Mouse (Mus musculus): ENCODE measurements around the gene Farp2.
A peak's percentile ranks its signal among the peaks of the same experiment; 100 is the strongest.
"Not testable (repeated sequence)": the region's sequence is repeated elsewhere in the genome, so short reads cannot be mapped to it uniquely, and the experiment has no call there.

Gene Farp2

DNA sequence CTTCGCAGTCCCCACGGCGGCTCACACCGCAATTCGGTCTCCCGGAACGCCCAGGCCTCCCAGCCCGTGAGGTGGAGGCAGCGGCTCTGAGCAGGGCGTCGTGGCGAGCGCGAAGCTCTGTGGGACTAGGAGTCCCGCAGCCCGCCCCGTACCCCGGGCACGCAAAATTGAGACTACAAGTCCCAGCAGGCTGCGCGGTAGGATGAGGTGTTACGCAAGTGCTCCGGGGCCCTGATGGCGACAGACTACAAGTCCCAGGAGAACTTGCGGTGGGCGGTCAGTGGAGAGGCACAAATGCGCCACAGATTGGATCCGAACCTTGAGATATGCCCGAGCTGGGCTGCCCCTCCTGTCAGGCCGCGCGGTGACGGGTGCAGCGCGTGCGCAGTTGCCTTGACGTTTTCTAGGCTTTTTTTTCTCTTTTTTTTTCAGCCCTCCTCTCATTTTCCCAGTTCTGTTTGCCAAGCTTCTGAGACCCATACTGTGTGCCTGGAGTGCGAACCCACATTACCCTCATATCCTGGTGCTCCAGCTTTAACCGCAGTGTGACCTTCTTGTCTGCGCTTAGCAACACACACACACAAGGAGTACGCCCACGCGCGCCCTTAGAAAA lies 123.8 kb downstream of the Farp2 start:
- no peaks in the 10 kb centered on the region for H3K36me3 ChIP-seq (ENCODE audit: control insufficient read depth, insufficient read depth, low read length, poor library complexity, severe bottlenecking)
- DNase-seq (ENCODE audit: low read depth, low spot score) = peak; percentile 99
- no peaks in the 10 kb centered on the region for H3K27me3 ChIP-seq (ENCODE audit: control insufficient read depth, insufficient read depth, low read length, poor library complexity, severe bottlenecking)

DNA sequence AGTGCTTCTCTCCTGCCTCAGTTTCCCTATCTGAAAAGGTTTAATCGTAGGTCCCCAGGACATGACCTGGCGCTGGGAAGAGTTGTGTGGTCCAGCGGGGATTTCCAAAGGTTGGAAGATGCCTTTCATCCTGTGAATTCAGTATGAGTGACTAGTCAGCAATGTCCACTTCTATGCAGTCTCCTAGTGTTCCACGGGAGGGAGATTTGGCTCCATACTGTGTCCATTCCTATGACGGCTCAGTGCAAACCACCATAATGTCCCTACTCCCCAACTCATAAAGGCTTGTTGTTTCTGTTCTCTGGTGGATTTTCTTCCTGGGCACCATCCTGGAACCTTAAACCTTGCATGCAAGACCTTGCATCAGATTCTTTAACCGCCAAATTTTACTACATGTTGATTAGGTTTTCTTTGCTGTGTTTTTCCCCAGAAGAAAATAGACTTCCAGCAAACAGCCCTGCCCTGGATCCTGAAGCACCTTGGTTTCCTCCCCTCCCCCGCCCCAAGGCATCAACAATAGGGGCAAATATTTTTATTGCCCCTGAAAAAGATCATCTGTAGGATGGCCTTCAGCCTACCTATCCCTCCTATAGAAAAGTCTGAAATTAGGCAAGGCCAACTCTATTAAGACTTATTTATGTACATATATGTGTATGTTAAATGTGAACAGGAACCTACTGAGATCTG lies 124.5 kb downstream of the Farp2 start:
- Histone ChIP-seq H3K36me3 (ENCODE audit: control insufficient read depth, insufficient read depth, low read length, poor library complexity, severe bottlenecking) (no peaks in the 10 kb centered on the region), H3K27me3 (ENCODE audit: control insufficient read depth, insufficient read depth, low read length, poor library complexity, severe bottlenecking) (no peaks in the 10 kb centered on the region)
- DNase-seq (ENCODE audit: low read depth, low spot score) = no peak

DNA sequence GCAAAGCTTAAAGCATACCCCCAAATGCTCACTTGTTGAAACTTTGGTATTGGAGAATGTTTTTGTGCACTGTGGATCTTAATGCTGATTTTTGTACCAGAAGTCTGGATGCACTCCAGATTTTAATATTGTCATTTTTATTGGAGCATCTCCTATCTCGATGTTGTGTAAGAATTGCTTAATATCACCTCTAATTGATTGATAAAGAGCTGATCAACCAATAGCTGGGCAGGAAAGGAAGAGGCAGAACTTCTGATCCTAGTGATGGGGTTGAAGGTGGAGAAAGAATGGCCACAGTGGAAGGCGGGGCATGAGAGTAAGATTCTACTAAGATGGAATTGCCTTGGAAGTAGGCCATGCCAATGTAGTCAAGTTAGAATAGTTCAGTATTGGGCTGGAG lies 130.1 kb downstream of the Farp2 start:
- Histone ChIP-seq H3K27me3 (ENCODE audit: control insufficient read depth, insufficient read depth, low read length, poor library complexity, severe bottlenecking) (no peaks in the 10 kb centered on the region), H3K36me3 (ENCODE audit: control insufficient read depth, insufficient read depth, low read length, poor library complexity, severe bottlenecking) (no peaks in the 10 kb centered on the region)
- no peak for DNase-seq (ENCODE audit: low read depth, low spot score)

DNA sequence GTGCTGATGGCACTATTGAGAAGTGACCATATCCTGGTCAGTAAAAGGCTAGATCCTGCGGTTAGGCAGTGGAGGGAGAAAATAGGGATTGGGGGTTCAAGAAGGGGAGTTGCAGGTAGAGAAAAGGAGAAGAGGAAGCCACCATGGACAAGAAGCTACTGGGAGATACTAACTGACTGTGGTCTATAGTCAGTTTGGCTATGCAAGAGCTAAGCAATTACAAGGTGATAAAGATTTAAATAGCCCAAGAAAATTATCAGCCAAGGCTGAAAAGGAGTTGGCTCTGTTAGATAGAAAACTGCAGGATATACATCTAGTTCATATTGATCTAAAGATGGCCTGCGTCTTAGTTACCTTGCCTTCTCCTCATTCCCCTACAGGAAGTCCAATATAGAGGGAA lies 130.8 kb downstream of the Farp2 start:
- no peaks in the 10 kb centered on the region for H3K36me3 ChIP-seq (ENCODE audit: control insufficient read depth, insufficient read depth, low read length, poor library complexity, severe bottlenecking)
- no peaks in the 10 kb centered on the region for H3K27me3 ChIP-seq (ENCODE audit: control insufficient read depth, insufficient read depth, low read length, poor library complexity, severe bottlenecking)
- DNase-seq (ENCODE audit: low read depth, low spot score) = no peak

DNA sequence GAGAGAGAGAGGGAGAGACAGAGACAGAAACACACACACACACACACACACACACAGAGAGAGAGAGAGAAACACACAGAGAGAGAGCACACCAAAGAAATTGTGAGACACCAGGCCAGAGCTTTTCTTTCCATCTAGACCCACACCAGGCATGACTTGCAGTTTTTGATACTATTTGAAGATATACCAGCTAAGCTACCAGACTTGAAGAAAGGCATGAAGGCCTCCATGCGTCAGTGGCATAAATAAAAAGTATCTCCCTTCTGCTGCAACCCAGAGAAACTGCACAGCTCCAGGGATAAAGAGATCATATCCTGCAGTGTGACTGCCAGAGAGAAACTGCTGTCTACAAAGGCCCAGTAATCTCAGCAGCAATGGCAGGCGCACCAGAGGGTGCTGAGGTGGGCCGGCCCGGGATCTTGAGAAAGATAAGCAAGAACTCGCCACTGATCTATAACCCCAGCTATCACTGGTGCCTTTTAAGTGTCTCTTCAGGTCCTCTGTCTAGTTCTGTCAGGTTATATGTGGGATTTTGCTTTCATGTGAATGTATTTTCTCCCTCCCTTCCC lies 137.8 kb downstream of the Farp2 start:
- DNase-seq (ENCODE audit: low read depth, low spot score) = no peak
- no peaks in the 10 kb centered on the region for H3K36me3 ChIP-seq (ENCODE audit: control insufficient read depth, insufficient read depth, low read length, poor library complexity, severe bottlenecking)
- H3K27me3 ChIP-seq (ENCODE audit: control insufficient read depth, insufficient read depth, low read length, poor library complexity, severe bottlenecking) = no peaks in the 10 kb centered on the region

DNA sequence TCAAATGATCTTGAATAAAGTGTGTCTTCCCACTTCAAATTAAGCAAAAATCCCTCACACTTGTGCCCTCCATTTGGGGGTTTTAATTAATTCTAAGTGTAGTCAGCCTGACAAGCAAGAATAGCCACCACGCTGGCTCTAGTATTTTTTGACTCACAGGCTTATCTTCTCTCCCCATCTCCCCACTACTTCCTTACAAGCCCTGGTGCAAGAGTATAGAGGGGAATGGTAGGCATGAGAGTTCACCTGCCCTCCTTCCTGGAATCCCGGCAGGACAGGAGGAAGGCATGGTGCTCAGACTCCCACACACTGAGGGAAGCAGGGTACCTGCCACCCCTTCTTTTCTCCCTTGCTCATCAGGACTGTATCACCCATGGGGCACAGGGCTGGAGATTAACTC lies 142.4 kb downstream of the Farp2 start:
- H3K27me3 ChIP-seq (ENCODE audit: control insufficient read depth, insufficient read depth, low read length, poor library complexity, severe bottlenecking) = no peaks in the 10 kb centered on the region
- no peak for DNase-seq (ENCODE audit: low read depth, low spot score)
- H3K36me3 ChIP-seq (ENCODE audit: control insufficient read depth, insufficient read depth, low read length, poor library complexity, severe bottlenecking) = no peaks in the 10 kb centered on the region

DNA sequence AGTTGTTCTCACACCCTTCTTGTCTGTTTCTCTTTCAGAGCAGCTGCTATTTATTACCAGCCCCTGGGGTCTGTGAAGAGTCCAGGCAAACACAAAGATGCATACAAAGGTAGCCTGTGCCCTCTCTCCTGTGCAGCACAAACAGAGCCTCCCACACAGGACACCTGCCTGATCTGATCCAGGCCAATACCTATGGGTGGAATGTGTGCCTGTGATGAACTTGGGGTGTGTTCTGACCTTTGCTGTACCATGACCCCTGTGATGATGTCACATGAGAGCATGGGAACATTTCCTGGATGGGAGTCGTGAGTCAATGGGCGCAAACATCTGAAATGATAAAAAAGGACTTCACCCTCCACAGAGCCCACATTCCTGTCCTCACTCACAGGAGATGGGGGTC lies 142.9 kb downstream of the Farp2 start:
- Histone ChIP-seq H3K36me3 (ENCODE audit: control insufficient read depth, insufficient read depth, low read length, poor library complexity, severe bottlenecking) (no peaks in the 10 kb centered on the region), H3K27me3 (ENCODE audit: control insufficient read depth, insufficient read depth, low read length, poor library complexity, severe bottlenecking) (no peaks in the 10 kb centered on the region)
- DNase-seq (ENCODE audit: low read depth, low spot score) = no peak

DNA sequence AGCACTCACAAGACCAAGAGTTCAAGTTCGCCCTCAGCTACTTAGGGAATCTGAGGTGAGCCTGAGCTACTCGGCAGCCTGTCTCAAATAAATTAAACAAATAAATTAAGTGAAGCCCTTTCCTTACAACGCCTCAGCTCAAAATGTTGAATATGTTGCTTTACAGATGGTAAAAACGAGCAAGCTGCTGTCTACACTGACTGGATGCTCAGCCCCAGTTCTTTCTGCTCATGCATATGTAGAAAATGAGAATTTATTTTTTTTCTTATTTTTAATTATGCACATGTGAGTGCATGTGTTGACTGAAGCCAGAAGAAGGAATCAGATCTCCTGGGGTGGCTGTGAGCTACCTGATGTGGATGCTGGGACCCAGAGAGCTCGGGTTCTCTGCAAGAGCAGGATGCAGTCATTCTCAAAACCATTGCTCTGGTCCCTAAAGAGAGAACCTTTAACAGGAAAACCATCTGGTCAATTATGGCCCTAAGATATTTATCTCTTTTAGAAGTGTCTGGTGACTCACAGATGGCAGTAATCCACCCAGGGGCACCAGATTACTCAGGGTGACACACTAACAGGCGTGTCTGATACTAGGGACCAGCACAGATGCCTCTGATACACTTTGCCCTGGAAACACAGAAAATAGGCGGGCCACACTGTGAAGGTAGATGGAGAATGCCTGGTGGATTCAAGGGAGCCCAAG lies 144.6 kb downstream of the Farp2 start:
- no peak for DNase-seq (ENCODE audit: low read depth, low spot score)
- H3K36me3 ChIP-seq (ENCODE audit: control insufficient read depth, insufficient read depth, low read length, poor library complexity, severe bottlenecking) = no peaks in the 10 kb centered on the region
- H3K27me3 ChIP-seq (ENCODE audit: control insufficient read depth, insufficient read depth, low read length, poor library complexity, severe bottlenecking) = no peaks in the 10 kb centered on the region

DNA sequence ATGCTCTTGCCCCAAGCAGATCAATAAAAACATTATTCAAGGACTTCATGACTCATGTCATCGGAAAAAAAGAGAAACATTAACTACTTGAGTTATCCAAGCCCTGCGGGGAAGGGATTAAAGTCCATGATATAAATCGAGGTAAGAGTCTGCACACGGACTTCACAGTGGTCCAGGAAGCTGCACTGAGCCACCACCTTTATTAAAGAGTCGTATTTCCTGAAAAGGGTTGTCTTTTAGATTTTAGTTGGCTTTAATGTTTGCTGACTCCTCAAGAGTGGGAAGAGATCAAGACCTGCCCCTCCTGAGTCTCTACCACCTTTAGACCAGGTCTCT lies 145.1 kb downstream of the Farp2 start:
- Histone ChIP-seq H3K36me3 (ENCODE audit: control insufficient read depth, insufficient read depth, low read length, poor library complexity, severe bottlenecking) (no peaks in the 10 kb centered on the region), H3K27me3 (ENCODE audit: control insufficient read depth, insufficient read depth, low read length, poor library complexity, severe bottlenecking) (no peaks in the 10 kb centered on the region)
- no peak for DNase-seq (ENCODE audit: low read depth, low spot score)

DNA sequence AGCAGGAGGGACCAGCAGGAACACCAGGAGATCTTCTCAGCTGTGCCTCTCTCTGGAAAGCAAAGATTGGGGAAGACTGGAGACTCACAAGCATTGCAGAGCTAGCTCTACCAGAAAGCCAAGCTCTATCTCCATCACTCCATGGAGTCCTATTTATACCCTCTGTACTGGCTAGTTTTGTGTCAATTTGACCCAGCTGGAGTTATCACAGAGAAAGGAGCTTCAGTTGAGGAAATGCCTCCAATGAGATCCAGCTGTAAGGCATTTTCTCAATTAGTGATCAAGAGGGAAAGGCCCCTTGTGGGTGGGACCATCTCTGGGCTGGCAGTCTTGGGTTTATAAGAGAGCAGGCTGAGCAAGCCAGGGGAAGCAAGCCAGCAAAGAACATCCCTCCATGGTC lies 146.7 kb downstream of the Farp2 start, which contains the start of gene Stk25:
TSS of gene Stk25 (minus strand) at position 101 of the 400 bp plus-strand sequence.
- DNase-seq (ENCODE audit: low read depth, low spot score); H3K36me3 ChIP-seq (ENCODE audit: control insufficient read depth, insufficient read depth, low read length, poor library complexity, severe bottlenecking); H3K27me3 ChIP-seq (ENCODE audit: control insufficient read depth, insufficient read depth, low read length, poor library complexity, severe bottlenecking): not testable (repeated sequence)

DNA sequence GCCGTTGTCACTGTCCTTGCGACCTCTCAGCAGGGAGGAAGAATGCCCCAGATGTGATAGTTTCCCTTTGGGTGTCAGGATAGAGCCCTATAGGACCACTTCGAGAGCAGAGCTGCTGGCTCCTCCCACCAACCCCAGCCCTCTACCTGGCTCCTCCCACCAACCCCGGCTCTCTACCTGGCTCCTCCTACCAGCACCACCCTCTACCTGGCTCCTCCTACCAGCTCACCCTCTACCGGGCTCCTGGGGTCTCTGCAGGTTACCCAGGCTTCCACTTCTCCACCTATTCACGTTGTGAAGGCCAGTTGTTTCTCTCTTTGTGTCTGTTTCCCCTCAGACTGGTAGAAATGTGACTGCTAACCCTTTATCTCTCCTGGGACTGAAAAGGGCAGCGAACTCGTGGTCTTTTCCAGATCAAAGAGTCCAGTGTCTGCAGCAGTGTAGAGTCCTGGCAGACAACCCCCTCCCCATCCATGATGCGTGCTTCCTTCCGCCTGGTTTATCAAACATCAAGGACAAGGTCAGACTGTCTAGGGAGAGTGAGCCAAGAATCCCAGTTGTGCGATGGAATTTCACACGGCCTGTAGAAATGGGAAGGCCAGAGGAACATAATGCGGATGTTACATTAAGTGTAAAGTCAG lies 156.0 kb downstream of the Farp2 start:
- DNase-seq (ENCODE audit: low read depth, low spot score) = peak; percentile 72
- H3K36me3 ChIP-seq (ENCODE audit: control insufficient read depth, insufficient read depth, low read length, poor library complexity, severe bottlenecking) = no peaks in the 10 kb centered on the region
- H3K27me3 ChIP-seq (ENCODE audit: control insufficient read depth, insufficient read depth, low read length, poor library complexity, severe bottlenecking) = no peaks in the 10 kb centered on the region

DNA sequence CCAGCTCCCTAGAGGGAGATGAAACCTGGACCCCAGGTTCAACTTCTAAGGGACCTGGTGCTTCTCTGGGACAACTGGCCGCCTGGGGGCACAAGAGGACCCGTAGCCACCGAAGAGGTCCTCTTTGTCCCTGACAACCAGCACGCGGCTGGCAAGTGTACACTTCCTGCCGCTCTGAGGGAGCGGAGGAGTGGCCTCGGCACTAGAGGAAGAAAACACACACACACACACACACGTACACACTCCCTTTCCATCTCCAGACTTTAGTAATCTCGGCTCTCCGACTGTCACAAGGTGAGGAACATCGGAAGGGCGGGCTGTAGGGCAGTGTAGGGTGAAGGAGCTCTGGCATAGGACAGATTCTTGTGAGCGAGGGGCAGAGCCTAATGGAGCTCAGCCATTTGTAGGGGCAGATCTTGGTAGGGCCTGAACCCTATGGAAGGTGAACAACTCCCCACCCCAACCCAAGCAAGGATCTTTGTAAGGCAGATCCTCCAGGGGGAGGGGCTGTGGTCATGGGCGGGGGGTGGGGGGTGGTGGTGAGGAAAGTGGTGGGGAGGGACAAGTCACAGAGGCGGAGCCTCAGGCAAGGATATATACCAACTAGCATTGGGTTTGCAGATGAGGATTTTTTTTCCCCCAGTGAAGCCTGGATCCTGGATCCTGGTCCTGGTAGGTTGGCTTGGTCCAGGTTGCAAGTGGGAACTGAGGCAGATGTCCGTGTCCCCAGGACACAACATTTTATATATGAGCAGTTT lies 157.1 kb downstream of the Farp2 start:
- Histone ChIP-seq H3K27me3 (ENCODE audit: control insufficient read depth, insufficient read depth, low read length, poor library complexity, severe bottlenecking) (no peaks in the 10 kb centered on the region), H3K36me3 (ENCODE audit: control insufficient read depth, insufficient read depth, low read length, poor library complexity, severe bottlenecking) (no peaks in the 10 kb centered on the region)
- DNase-seq (ENCODE audit: low read depth, low spot score) = peak; percentile 76

DNA sequence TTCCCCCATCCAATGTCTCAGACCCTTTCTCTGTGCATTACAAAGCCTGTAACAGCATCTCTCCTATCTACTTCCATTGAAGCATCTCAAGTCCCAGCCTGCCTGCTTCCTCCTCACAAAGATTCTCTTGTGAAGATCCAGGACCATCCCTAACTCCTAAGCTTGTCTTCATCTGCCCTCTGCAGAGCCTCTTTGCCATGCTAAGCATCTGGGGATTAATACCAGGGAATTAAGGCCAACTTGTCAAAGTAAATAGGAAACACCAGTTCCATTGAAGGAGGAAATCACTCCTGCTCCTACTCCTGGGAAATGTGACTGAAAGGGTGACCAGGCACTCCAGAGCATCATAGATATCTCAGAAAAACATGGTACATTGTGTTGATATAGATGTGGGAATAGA lies 158.1 kb downstream of the Farp2 start:
- no peak for DNase-seq (ENCODE audit: low read depth, low spot score)
- Histone ChIP-seq H3K27me3 (ENCODE audit: control insufficient read depth, insufficient read depth, low read length, poor library complexity, severe bottlenecking) (no peaks in the 10 kb centered on the region), H3K36me3 (ENCODE audit: control insufficient read depth, insufficient read depth, low read length, poor library complexity, severe bottlenecking) (no peaks in the 10 kb centered on the region)

All from splenic B cell, adult 2 months (primary cell).